Mouse (Mus musculus): ENCODE measurements around the gene Sesn1.
"Not testable (repeated sequence)": the region's sequence is repeated elsewhere in the genome, so short reads cannot be mapped to it uniquely, and the experiment has no call there.

The Sesn1 gene

GRCm38 (mm10) chr10:41822573-41823281 lies 13.0 kb downstream of the Sesn1 start:
- no peak for DNase-seq

GRCm38 (mm10) chr10:41823282-41823675 lies 13.5 kb downstream of the Sesn1 start:
- not testable (repeated sequence) for DNase-seq

- no peak for DNase-seq
Observed at GRCm38 (mm10) chr10:41823916-41824315, 14.2 kb downstream of the Sesn1 start.

- DNase-seq: no peak
Observed at GRCm38 (mm10) chr10:41825041-41825440, 15.3 kb downstream of the Sesn1 start.

- no peak for DNase-seq
Observed at GRCm38 (mm10) chr10:41825996-41826395, 16.3 kb downstream of the Sesn1 start.

GRCm38 (mm10) chr10:41826526-41827116 lies 16.9 kb downstream of the Sesn1 start:
- no peak for DNase-seq

GRCm38 (mm10) chr10:41827784-41828183 lies 18.0 kb downstream of the Sesn1 start:
- no peak for DNase-seq

- no peak for DNase-seq
Observed at GRCm38 (mm10) chr10:41829191-41829590, 19.5 kb downstream of the Sesn1 start.

GRCm38 (mm10) chr10:41829980-41830379 lies 20.2 kb downstream of the Sesn1 start:
- DNase-seq: no peak

GRCm38 (mm10) chr10:41830445-41830844 lies 20.7 kb downstream of the Sesn1 start:
- no peak for DNase-seq

- DNase-seq: peak; percentile 61
Observed at GRCm38 (mm10) chr10:41830851-41831522, 21.3 kb downstream of the Sesn1 start.

GRCm38 (mm10) chr10:41832191-41832590 lies 22.5 kb downstream of the Sesn1 start:
- DNase-seq: no peak

- DNase-seq: no peak
Observed at GRCm38 (mm10) chr10:41834131-41834530, 24.4 kb downstream of the Sesn1 start.

GRCm38 (mm10) chr10:41838911-41839310 lies 29.2 kb downstream of the Sesn1 start:
- DNase-seq: no peak

GRCm38 (mm10) chr10:41847737-41848136 lies 38.0 kb downstream of the Sesn1 start:
- DNase-seq: no peak

GRCm38 (mm10) chr10:41848721-41849120 lies 39.0 kb downstream of the Sesn1 start:
- DNase-seq: no peak

GRCm38 (mm10) chr10:41859820-41860219 lies 50.1 kb downstream of the Sesn1 start:
- DNase-seq: no peak

- no peak for DNase-seq
Observed at GRCm38 (mm10) chr10:41860275-41860688, 50.5 kb downstream of the Sesn1 start.

- DNase-seq: no peak
Observed at GRCm38 (mm10) chr10:41863053-41863452, 53.3 kb downstream of the Sesn1 start.

GRCm38 (mm10) chr10:41866069-41866837 lies 56.5 kb downstream of the Sesn1 start:
- DNase-seq: no peak

- no peak for DNase-seq
Observed at GRCm38 (mm10) chr10:41866838-41867154, 57.1 kb downstream of the Sesn1 start.

GRCm38 (mm10) chr10:41867956-41868355 lies 58.2 kb downstream of the Sesn1 start:
- DNase-seq: no peak

- DNase-seq: no peak
Observed at GRCm38 (mm10) chr10:41870101-41870500, 60.4 kb downstream of the Sesn1 start.

GRCm38 (mm10) chr10:41871564-41871963 lies 61.8 kb downstream of the Sesn1 start:
- DNase-seq: no peak
